Comparison of ENCODE assay signal across 8 mouse cellular contexts in genomic region chr4:155653451-155654182, GRCm38 (mm10). TPM values are rescaled to one million over a fixed set of nuclear protein-coding genes. Genes with fewer than 3 reads are reported as not detected.
DNase-seq lines count a peak whose midpoint lies in the region; ATAC-seq lines count a peak whose summit lies in the region.

No protein-coding gene starts in this region.

- no peaks in the 10 kb centered on the region for H3K9me3 ChIP-seq in heart, embryonic 13.5 days
- H3K9me3 ChIP-seq in midbrain, embryonic 14.5 days (ENCODE audit: control insufficient read depth, low read length): no peaks in the 10 kb centered on the region

- peak overlapping the region; percentile 81 for H3K9ac ChIP-seq in heart, embryonic 13.5 days
- peak overlapping the region; percentile 49 for H3K9ac ChIP-seq in midbrain, embryonic 14.5 days (replicated peaks; ENCODE audit: low read length)

- WGBS in heart, embryonic 13.5 days: 2% methylated on average over 31 of the region's 31 CpGs
- WGBS in midbrain, embryonic 14.5 days: 2% methylated on average over 31 of the region's 31 CpGs

- peaks cover 50% of the 10 kb centered on the region for H3K27me3 ChIP-seq in heart, embryonic 13.5 days (replicated peaks)
- H3K27me3 ChIP-seq in midbrain, embryonic 14.5 days (ENCODE audit: control insufficient read depth, insufficient read depth, low read length): peaks cover 54% of the 10 kb centered on the region

- H3K4me3 ChIP-seq in heart, embryonic 13.5 days: peak overlapping the region; percentile 58
- peak overlapping the region; percentile 30 for H3K4me3 ChIP-seq in midbrain, embryonic 14.5 days (replicated peaks; ENCODE audit: low read depth, low read length)

- peak overlapping the region; percentile 80 for H3K4me2 ChIP-seq in heart, embryonic 13.5 days
- peak overlapping the region; percentile 67 for H3K4me2 ChIP-seq in midbrain, embryonic 14.5 days (ENCODE audit: low read length)

- no peak for ATAC-seq in heart, embryonic 13.5 days (ENCODE audit: extremely low read depth, insufficient number of reproducible peaks, low FRiP score, low TSS enrichment)
- peak; percentile 39; the same call in 1 of the 2 replicates for ATAC-seq in midbrain, embryonic 14.5 days (ENCODE audit: low FRiP score, low TSS enrichment)

- H3K4me1 ChIP-seq in heart, embryonic 13.5 days: peaks cover 50% of the 10 kb centered on the region
- peaks cover 24% of the 10 kb centered on the region for H3K4me1 ChIP-seq in midbrain, embryonic 14.5 days (ENCODE audit: control insufficient read depth, insufficient read depth, low read length)

- peak; percentile 36 for DNase-seq in ovary, postnatal 14 days (ENCODE audit: low spot score)
- DNase-seq in ovary, postnatal 36 days (ENCODE audit: low spot score): no peak
- peak; percentile 65 to 75 for DNase-seq in cerebellum, postnatal 10 days
- peak; percentile 32 for DNase-seq in kidney, postnatal 14 days
- DNase-seq in midbrain, embryonic 14.5 days: peak; percentile 58
- DNase-seq in spleen, adult 18-20 months: no peak
- DNase-seq in gastrocnemius, adult 8-10 months (ENCODE audit: low spot score in 2 of 2): no peak

- peak overlapping the region; percentile 88 for H3K27ac ChIP-seq in heart, embryonic 13.5 days (replicated peaks)
- H3K27ac ChIP-seq in midbrain, embryonic 14.5 days (replicated peaks; ENCODE audit: low read depth, low read length): no peak overlapping the region

- peaks cover 56% of the 10 kb centered on the region for H3K36me3 ChIP-seq in heart, embryonic 13.5 days
- peaks cover 63% of the 10 kb centered on the region for H3K36me3 ChIP-seq in midbrain, embryonic 14.5 days (ENCODE audit: control insufficient read depth, insufficient read depth, low read length)

RNA-seq across cellular contexts. Expression of gene Mmp23, which starts 0.4 kb away (rescaled TPM):
- 67.1 and 73.0 TPM in 2 replicates for polyA plus RNA-seq in heart, embryonic 13.5 days (2015; fragmentation: Nextera tagmentation; extraction: Ambion mirVana)
- 2.5 and 3.9 TPM in 2 replicates for polyA plus RNA-seq in midbrain, embryonic 14.5 days (2014; fragmentation: Nextera tagmentation; extraction: Ambion mirVana)
- 1 to 10 TPM in 2 of 4 experiments, under 1 TPM in 2; 0.70 to 1.6 (median 1.1) TPM for total RNA-seq in gastrocnemius, adult 8-10 months (2022)

RNA-seq across cellular contexts. Expression of gene Gm10563, which starts 8.4 kb away (rescaled TPM):
- not detected in 2 replicates for polyA plus RNA-seq in heart, embryonic 13.5 days (2015; fragmentation: Nextera tagmentation; extraction: Ambion mirVana)
- not detected in 2 replicates for polyA plus RNA-seq in midbrain, embryonic 14.5 days (2014; fragmentation: Nextera tagmentation; extraction: Ambion mirVana)
- not detected for total RNA-seq in gastrocnemius, adult 8-10 months (2022)

RNA-seq across cellular contexts. Expression of gene Mib2, which starts 15.4 kb away (rescaled TPM):
- polyA plus RNA-seq in heart, embryonic 13.5 days (2015; fragmentation: Nextera tagmentation; extraction: Ambion mirVana): 16.5 and 16.9 TPM in 2 replicates
- 39.6 and 40.8 TPM in 2 replicates for polyA plus RNA-seq in midbrain, embryonic 14.5 days (2014; fragmentation: Nextera tagmentation; extraction: Ambion mirVana)
- total RNA-seq in gastrocnemius, adult 8-10 months (2022): 10 to 100 TPM; 17.8 to 22.6 (median 18.8) TPM

RNA-seq across cellular contexts. Expression of gene Cdk11b, which starts 29.0 kb away (rescaled TPM):
- 39.6 and 40.2 TPM in 2 replicates for polyA plus RNA-seq in heart, embryonic 13.5 days (2015; fragmentation: Nextera tagmentation; extraction: Ambion mirVana)
- polyA plus RNA-seq in midbrain, embryonic 14.5 days (2014; fragmentation: Nextera tagmentation; extraction: Ambion mirVana): 49.4 and 49.9 TPM in 2 replicates
- total RNA-seq in gastrocnemius, adult 8-10 months (2022): 10 to 100 TPM; 22.7 to 30.1 (median 27.5) TPM

RNA-seq across cellular contexts. Expression of gene Fndc10, which starts 40.5 kb away (rescaled TPM):
- polyA plus RNA-seq in heart, embryonic 13.5 days (2015; fragmentation: Nextera tagmentation; extraction: Ambion mirVana): 1.1 and 1.4 TPM in 2 replicates
- 6.3 and 13.8 TPM in 2 replicates for polyA plus RNA-seq in midbrain, embryonic 14.5 days (2014; fragmentation: Nextera tagmentation; extraction: Ambion mirVana)
- total RNA-seq in gastrocnemius, adult 8-10 months (2022): 1 to 10 TPM in 3 of 4 experiments, under 1 TPM in 1; 0.70 to 1.5 (median 1.1) TPM

Comparison
In these comparisons a context has a peak if more than half of its experiments do, and no peak if none do; other contexts are left out.
1. DNase-seq: peak in ovary, postnatal 14 days (single experiment), cerebellum, postnatal 10 days (2 of 2), kidney, postnatal 14 days (single experiment) and midbrain, embryonic 14.5 days (single experiment); none in ovary, postnatal 36 days (single experiment), spleen, adult 18-20 months (0 of 2) and gastrocnemius, adult 8-10 months (0 of 2).
2. RNA of gene Mmp23, which starts 0.4 kb away (polyA plus RNA-seq): 67.1 to 73.0 TPM in heart, embryonic 13.5 days; 2.5 to 3.9 TPM in midbrain, embryonic 14.5 days; every median in the first group is over 10 times any median in the second.